Mouse (Mus musculus): ENCODE measurements around the gene Slamf6.
"Not testable (repeated sequence)": the region's sequence is repeated elsewhere in the genome, so short reads cannot be mapped to it uniquely, and the experiment has no call there.

Gene Slamf6

GRCm38 (mm10) chr1:171917305-171918039, at the start of gene Slamf6:
Gene Slamf6 (plus strand): TSS chr1:171917515.
- DNase-seq (ENCODE audit: low spot score in 2 of 2), result no peak

- peak; percentile 7 to 8 for DNase-seq (ENCODE audit: low spot score in 2 of 2)
These were observed 30.3 kb upstream of the Slamf6 start for GRCm38 (mm10) chr1:171886989-171887388.

GRCm38 (mm10) chr1:171895364-171895763, 22.0 kb upstream of the Slamf6 start, which contains the start of gene Gm10521:
Gene Gm10521 (plus strand): TSS chr1:171895664.
- not testable (repeated sequence) for DNase-seq (ENCODE audit: low spot score in 2 of 2)

- DNase-seq (ENCODE audit: low spot score in 2 of 2), result no peak
These were observed 13.3 kb upstream of the Slamf6 start for GRCm38 (mm10) chr1:171904011-171904410.

- DNase-seq (ENCODE audit: low spot score in 2 of 2), result no peak
These were observed 1.5 kb upstream of the Slamf6 start for GRCm38 (mm10) chr1:171915638-171916458.

- no peak for DNase-seq (ENCODE audit: low spot score in 2 of 2)
These were observed 1.0 kb downstream of the Slamf6 start for GRCm38 (mm10) chr1:171918136-171918920.

GRCm38 (mm10) chr1:171919193-171919592, 1.9 kb downstream of the Slamf6 start:
- no peak for DNase-seq (ENCODE audit: low spot score in 2 of 2)

GRCm38 (mm10) chr1:171919901-171920510, 2.7 kb downstream of the Slamf6 start:
- DNase-seq (ENCODE audit: low spot score in 2 of 2), result no peak

GRCm38 (mm10) chr1:171920989-171921621, 3.8 kb downstream of the Slamf6 start:
- no peak for DNase-seq (ENCODE audit: low spot score in 2 of 2)

GRCm38 (mm10) chr1:171921641-171922040, 4.3 kb downstream of the Slamf6 start:
- DNase-seq (ENCODE audit: low spot score in 2 of 2), result no peak

- DNase-seq (ENCODE audit: low spot score in 2 of 2), result no peak
These were observed 5.5 kb downstream of the Slamf6 start for GRCm38 (mm10) chr1:171922844-171923243.

- no peak for DNase-seq (ENCODE audit: low spot score in 2 of 2)
These were observed 7.6 kb downstream of the Slamf6 start for GRCm38 (mm10) chr1:171924900-171925299.

- DNase-seq (ENCODE audit: low spot score in 2 of 2), result no peak
These were observed 16.5 kb downstream of the Slamf6 start for GRCm38 (mm10) chr1:171933851-171934250.

GRCm38 (mm10) chr1:171938952-171939948, 21.9 kb downstream of the Slamf6 start:
- no peak for DNase-seq (ENCODE audit: low spot score in 2 of 2)

- DNase-seq (ENCODE audit: low spot score in 2 of 2), result no peak
These were observed 23.3 kb downstream of the Slamf6 start for GRCm38 (mm10) chr1:171940626-171941025.

GRCm38 (mm10) chr1:171946447-171946995, 29.2 kb downstream of the Slamf6 start:
- DNase-seq (ENCODE audit: low spot score in 2 of 2), result no peak

- DNase-seq (ENCODE audit: low spot score in 2 of 2), result no peak
These were observed 31.0 kb downstream of the Slamf6 start for GRCm38 (mm10) chr1:171948161-171948945.

- DNase-seq (ENCODE audit: low spot score in 2 of 2), result no peak
These were observed 31.7 kb downstream of the Slamf6 start for GRCm38 (mm10) chr1:171948946-171949508.

All from frontal cortex, postnatal 14 days (tissue).